Mouse (Mus musculus): ENCODE results near the gene Sec16a.

DNA sequence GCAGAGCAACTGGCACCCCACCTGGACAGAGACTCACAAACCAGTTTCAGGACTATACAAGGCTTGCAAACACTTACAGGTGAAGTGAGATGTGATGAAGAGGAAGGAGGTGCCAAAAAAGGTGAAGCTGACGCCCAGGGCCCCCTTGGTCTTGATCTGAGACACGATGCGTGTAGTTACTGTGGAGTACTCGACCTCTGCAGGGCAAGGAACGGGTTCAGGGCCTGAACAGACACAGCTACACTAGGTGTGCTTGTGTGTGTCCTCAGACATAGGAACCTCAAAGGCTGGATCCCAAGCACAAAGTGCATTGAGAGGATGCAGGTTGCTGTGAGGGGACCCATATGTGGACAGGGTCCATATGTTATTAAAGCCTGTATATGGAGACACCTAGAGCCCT, 44.7 kb downstream of the Sec16a start:
- TF ChIP-seq CTCF (conservative IDR thresholded peaks at IDR 0.05; ENCODE audit: low read length) (no peak), NANOG (IDR thresholded peaks at IDR 0.05; ENCODE audit: borderline replicate concordance, low read length) (no peak), POU5F1 (IDR thresholded peaks at IDR 0.05; ENCODE audit: borderline replicate concordance, low read length) (no peak)

All from E14TG2a.4 (cell line).